Mouse (Mus musculus): ENCODE data around the gene Gpn3.

Gpn3 gene

GRCm38 (mm10) chr5:122371591-122372191 is at the start of gene Gpn3:
Gene Gpn3 (plus strand): TSS chr5:122371876.
- no peak for DNase-seq

GRCm38 (mm10) chr5:122323523-122323922 is 48.2 kb upstream of the Gpn3 start:
- DNase-seq: no peak

- DNase-seq: no peak
Observed at GRCm38 (mm10) chr5:122324608-122325431, 46.9 kb upstream of the Gpn3 start.

- DNase-seq: no peak
Observed at GRCm38 (mm10) chr5:122325477-122325876, 46.2 kb upstream of the Gpn3 start.

GRCm38 (mm10) chr5:122327283-122327682 is 44.4 kb upstream of the Gpn3 start:
- DNase-seq: no peak

GRCm38 (mm10) chr5:122330269-122330668 is 41.4 kb upstream of the Gpn3 start:
- no peak for DNase-seq

- peak; percentile 64 for DNase-seq
Observed at GRCm38 (mm10) chr5:122334682-122335081, 37.0 kb upstream of the Gpn3 start.

- DNase-seq: no peak
Observed at GRCm38 (mm10) chr5:122336554-122337294, 35.0 kb upstream of the Gpn3 start.

- DNase-seq: no peak
Observed at GRCm38 (mm10) chr5:122342874-122343273, 28.8 kb upstream of the Gpn3 start.

- no peak for DNase-seq
Observed at GRCm38 (mm10) chr5:122343768-122344167, 27.9 kb upstream of the Gpn3 start.

GRCm38 (mm10) chr5:122344260-122344659 is 27.4 kb upstream of the Gpn3 start:
- DNase-seq: peak; percentile 93

- no peak for DNase-seq
Observed at GRCm38 (mm10) chr5:122345777-122346176, 25.9 kb upstream of the Gpn3 start.

GRCm38 (mm10) chr5:122353807-122354491 is 17.7 kb upstream of the Gpn3 start, which contains the start of the genes Rad9b and Vps29:
Gene Rad9b (minus strand): TSS chr5:122354233.
Gene Vps29 (plus strand): TSS chr5:122354369.
- peak; percentile 100 for DNase-seq

GRCm38 (mm10) chr5:122354492-122355067 is 17.1 kb upstream of the Gpn3 start:
- no peak for DNase-seq

- peak; percentile 99 for DNase-seq
Observed at GRCm38 (mm10) chr5:122372192-122372769, 605 bp downstream of the Gpn3 start, which contains the start of gene Fam216a. Gene Fam216a (minus strand): TSS chr5:122372364.

GRCm38 (mm10) chr5:122372878-122373277 is 1.2 kb downstream of the Gpn3 start:
- DNase-seq: no peak

GRCm38 (mm10) chr5:122377101-122377833 is 5.6 kb downstream of the Gpn3 start:
- DNase-seq: no peak

GRCm38 (mm10) chr5:122378171-122378570 is 6.5 kb downstream of the Gpn3 start:
- no peak for DNase-seq

GRCm38 (mm10) chr5:122379374-122380155 is 7.9 kb downstream of the Gpn3 start:
- peak; percentile 85 for DNase-seq

GRCm38 (mm10) chr5:122390006-122390405 is 18.3 kb downstream of the Gpn3 start:
- DNase-seq: no peak
